Mouse (Mus musculus): ENCODE results near the gene Taar8c. TPM values are rescaled to one million over a fixed set of nuclear protein-coding genes. Genes with fewer than 3 reads are reported as not detected.
"Not testable (repeated sequence)": the region's sequence is repeated elsewhere in the genome, so short reads cannot be mapped to it uniquely, and the experiment has no call there.

Taar8c gene
- polyA plus RNA-seq, 1 experiment from 2014 or later = not detected

DNA sequence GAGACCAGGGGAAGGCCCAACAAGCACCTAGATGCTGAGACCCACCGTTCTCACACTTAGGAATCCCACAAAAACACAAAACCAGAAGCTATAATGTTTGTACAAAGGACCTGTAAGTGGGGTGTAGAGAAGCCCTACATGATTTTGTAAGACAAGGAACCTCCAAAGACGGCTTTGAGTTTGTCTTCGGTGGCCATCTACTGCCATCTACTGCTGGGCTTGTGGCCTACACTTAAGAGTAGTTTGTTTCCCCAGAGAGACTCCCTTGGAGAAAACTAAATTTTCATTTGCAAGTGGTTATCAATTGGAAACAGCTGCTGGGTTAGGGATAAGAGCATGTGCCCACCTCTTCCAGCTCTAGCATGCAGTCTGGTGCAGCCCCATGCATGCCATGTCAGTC, 21.5 kb downstream of the Taar8c start:
- H3K9ac ChIP-seq (ENCODE audit: low read depth, low read length) = 0 out of 2 replicates have a peak overlapping the region, but pooled peaks have one; percentile 7
- H3K27me3 ChIP-seq (replicated peaks; ENCODE audit: control insufficient read depth, insufficient read depth, low read length) = no peaks in the 10 kb centered on the region
- no peak overlapping the region for H3K27ac ChIP-seq (ENCODE audit: low read depth, low read length)
- no peak for ATAC-seq
- 44% methylated on average over 3 of the region's 3 CpGs for WGBS
- no peak overlapping the region for H3K4me3 ChIP-seq (ENCODE audit: low read depth, low read length)
- peak; percentile 78 for TF ChIP-seq CTCF (IDR thresholded peaks at IDR 0.05; ENCODE audit: low read depth)
- no peak overlapping the region for H3K4me2 ChIP-seq (replicated peaks; ENCODE audit: low read depth)
- H3K36me3 ChIP-seq (ENCODE audit: control insufficient read depth, insufficient read depth) = no peaks in the 10 kb centered on the region
- no peaks in the 10 kb centered on the region for H3K9me3 ChIP-seq (ENCODE audit: control insufficient read depth)
- no peaks in the 10 kb centered on the region for H3K4me1 ChIP-seq (replicated peaks; ENCODE audit: control insufficient read depth, insufficient read depth, low read length)

DNA sequence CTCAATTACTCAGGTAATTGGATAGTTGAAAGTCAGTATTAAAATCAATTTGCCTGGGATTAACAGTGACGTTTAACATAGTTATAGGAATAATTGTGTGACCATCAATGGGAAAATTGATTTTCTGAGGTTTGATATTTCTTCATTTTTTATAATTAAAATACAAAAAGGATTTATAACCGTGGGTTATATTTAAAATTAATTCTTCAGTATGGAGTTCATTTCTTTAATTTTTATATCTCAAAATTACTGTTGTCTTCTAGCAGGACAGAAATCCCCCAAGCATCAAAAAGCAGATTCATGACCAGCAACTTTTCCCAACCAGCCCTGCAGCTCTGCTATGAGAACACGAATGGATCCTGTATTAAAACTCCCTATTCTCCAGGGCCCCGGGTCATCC, 25.5 kb downstream of the Taar8c start, which contains the start of gene Taar8a:
Gene Taar8a, plus strand, starts transcription at position 301 of the 400 bp plus-strand sequence.
- H3K27ac ChIP-seq (ENCODE audit: low read depth, low read length); H3K4me3 ChIP-seq (ENCODE audit: low read depth, low read length); H3K36me3 ChIP-seq (ENCODE audit: control insufficient read depth, insufficient read depth); ATAC-seq; H3K4me1 ChIP-seq (replicated peaks; ENCODE audit: control insufficient read depth, insufficient read depth, low read length); H3K9ac ChIP-seq (ENCODE audit: low read depth, low read length); H3K4me2 ChIP-seq (replicated peaks; ENCODE audit: low read depth); H3K9me3 ChIP-seq (ENCODE audit: control insufficient read depth); H3K27me3 ChIP-seq (replicated peaks; ENCODE audit: control insufficient read depth, insufficient read depth, low read length): not testable (repeated sequence)
- WGBS = 88% methylated on average over 2 of the region's 4 CpGs

DNA sequence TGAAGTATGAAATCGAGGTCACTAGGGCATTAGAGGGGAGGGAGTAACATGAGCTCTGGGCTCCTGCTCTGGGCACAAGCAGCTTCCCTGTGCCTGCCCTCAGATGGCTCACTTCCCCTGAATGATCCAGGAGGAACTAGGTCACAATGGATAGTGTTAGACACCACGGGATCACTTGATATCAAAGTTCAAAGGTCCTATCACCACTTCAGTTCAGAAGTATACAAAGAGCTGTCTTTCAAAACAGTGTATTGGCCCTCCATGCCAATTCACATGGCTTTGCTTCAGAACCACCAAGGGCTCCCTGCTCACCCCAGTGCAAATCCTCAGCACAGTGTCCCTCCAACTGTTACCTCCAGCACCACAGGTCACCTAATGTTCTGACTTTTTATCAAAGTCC, 27.0 kb downstream of the Taar8c start:
- not testable (repeated sequence) for H3K27ac ChIP-seq (ENCODE audit: low read depth, low read length); H3K4me2 ChIP-seq (replicated peaks; ENCODE audit: low read depth); H3K4me3 ChIP-seq (ENCODE audit: low read depth, low read length); H3K27me3 ChIP-seq (replicated peaks; ENCODE audit: control insufficient read depth, insufficient read depth, low read length); H3K9me3 ChIP-seq (ENCODE audit: control insufficient read depth); H3K9ac ChIP-seq (ENCODE audit: low read depth, low read length); H3K4me1 ChIP-seq (replicated peaks; ENCODE audit: control insufficient read depth, insufficient read depth, low read length); H3K36me3 ChIP-seq (ENCODE audit: control insufficient read depth, insufficient read depth)
- 23% methylated on average over 2 of the region's 2 CpGs for WGBS
- peak; percentile 45 for ATAC-seq

DNA sequence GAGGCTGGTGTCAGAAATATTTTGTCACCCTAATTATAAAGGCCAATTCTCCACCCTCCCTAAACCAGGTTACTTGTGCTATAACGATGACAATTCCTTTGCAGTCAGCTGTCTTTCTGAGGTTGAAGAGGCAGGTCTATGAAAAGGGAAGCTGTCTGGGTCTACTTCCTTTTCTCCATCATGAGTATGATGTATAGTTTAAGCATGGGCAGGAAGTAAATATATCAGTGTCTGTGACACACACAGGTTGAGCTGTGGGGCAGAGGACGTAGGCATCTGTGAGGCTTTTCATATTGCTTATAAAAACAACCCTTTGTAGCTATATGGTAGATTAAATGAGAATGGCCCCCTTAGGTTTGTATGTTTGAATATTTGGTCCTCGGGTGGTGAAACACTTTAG, 42.7 kb downstream of the Taar8c start:
- 83% methylated on average over 3 of the region's 3 CpGs for WGBS
- Histone ChIP-seq H3K4me3 (ENCODE audit: low read depth, low read length) (no peak overlapping the region), H3K27me3 (replicated peaks; ENCODE audit: control insufficient read depth, insufficient read depth, low read length) (no peaks in the 10 kb centered on the region), H3K4me2 (replicated peaks; ENCODE audit: low read depth) (no peak overlapping the region), H3K27ac (ENCODE audit: low read depth, low read length) (no peak overlapping the region), H3K4me1 (replicated peaks; ENCODE audit: control insufficient read depth, insufficient read depth, low read length) (no peaks in the 10 kb centered on the region), H3K9me3 (ENCODE audit: control insufficient read depth) (no peaks in the 10 kb centered on the region), H3K36me3 (ENCODE audit: control insufficient read depth, insufficient read depth) (no peaks in the 10 kb centered on the region), H3K9ac (ENCODE audit: low read depth, low read length) (no peak overlapping the region)
- TF ChIP-seq CTCF (IDR thresholded peaks at IDR 0.05; ENCODE audit: low read depth) = no peak
- no peak for ATAC-seq

DNA sequence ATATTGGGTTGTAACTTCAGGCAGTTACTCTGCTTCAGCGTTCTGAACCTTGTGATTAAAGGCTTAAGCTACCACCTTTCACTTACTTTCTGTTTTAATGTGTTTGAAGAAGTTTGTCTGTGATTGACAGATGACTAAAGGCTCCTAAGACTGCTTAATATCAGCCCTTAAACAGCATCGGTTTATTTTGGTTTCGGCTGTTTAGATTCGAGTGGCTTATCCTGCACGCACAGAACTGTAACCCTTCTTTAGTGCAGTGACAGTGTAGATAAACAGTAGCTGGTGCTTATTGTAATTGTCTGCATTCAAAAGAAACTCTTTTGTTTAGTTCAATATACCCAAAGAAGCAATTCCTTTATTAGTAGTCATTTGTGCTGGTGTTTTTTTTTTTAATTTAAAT, 49.7 kb downstream of the Taar8c start:
- no peak for TF ChIP-seq CTCF (IDR thresholded peaks at IDR 0.05; ENCODE audit: low read depth)
- Histone ChIP-seq H3K9me3 (ENCODE audit: control insufficient read depth) (no peaks in the 10 kb centered on the region), H3K4me3 (ENCODE audit: low read depth, low read length) (no peak overlapping the region), H3K27ac (ENCODE audit: low read depth, low read length) (no peak overlapping the region), H3K36me3 (ENCODE audit: control insufficient read depth, insufficient read depth) (no peaks in the 10 kb centered on the region), H3K9ac (ENCODE audit: low read depth, low read length) (no peak overlapping the region), H3K4me2 (replicated peaks; ENCODE audit: low read depth) (no peak overlapping the region), H3K4me1 (replicated peaks; ENCODE audit: control insufficient read depth, insufficient read depth, low read length) (no peaks in the 10 kb centered on the region), H3K27me3 (replicated peaks; ENCODE audit: control insufficient read depth, insufficient read depth, low read length) (no peaks in the 10 kb centered on the region)
- no peak for ATAC-seq
- WGBS = 48% methylated on average over 5 of the region's 5 CpGs

Other genes starting within 250 kb of the Taar8c start
- gene Vnn1, start 207.2 kb downstream of the Taar8c start, polyA plus RNA-seq (2015; fragmentation: Nextera tagmentation; extraction: Ambion mirVana) = 7.4 and 8.2 TPM in 2 replicates
- gene Taar1, start 181.6 kb downstream of the Taar8c start, polyA plus RNA-seq (2015; fragmentation: Nextera tagmentation; extraction: Ambion mirVana) = not detected in 2 replicates
- not detected in 2 replicates for gene Taar2, start 163.3 kb downstream of the Taar8c start, polyA plus RNA-seq (2015; fragmentation: Nextera tagmentation; extraction: Ambion mirVana)
- not detected in 2 replicates for gene Taar3, start 152.4 kb downstream of the Taar8c start, polyA plus RNA-seq (2015; fragmentation: Nextera tagmentation; extraction: Ambion mirVana)
- not detected in 2 replicates for gene Taar4, start 141.4 kb downstream of the Taar8c start, polyA plus RNA-seq (2015; fragmentation: Nextera tagmentation; extraction: Ambion mirVana)
- gene Taar5, start 131.2 kb downstream of the Taar8c start, polyA plus RNA-seq (2015; fragmentation: Nextera tagmentation; extraction: Ambion mirVana) = not detected in 2 replicates
- not detected in 2 replicates for gene Taar6, start 116.3 kb downstream of the Taar8c start, polyA plus RNA-seq (2015; fragmentation: Nextera tagmentation; extraction: Ambion mirVana)
- gene Taar7a, start 108.4 kb downstream of the Taar8c start, polyA plus RNA-seq (2015; fragmentation: Nextera tagmentation; extraction: Ambion mirVana) = not detected in 2 replicates
- not detected in 2 replicates for gene Taar7b, start 102.0 kb downstream of the Taar8c start, polyA plus RNA-seq (2015; fragmentation: Nextera tagmentation; extraction: Ambion mirVana)
- not detected in 2 replicates for gene Taar7d, start 74.7 kb downstream of the Taar8c start, polyA plus RNA-seq (2015; fragmentation: Nextera tagmentation; extraction: Ambion mirVana)
- not detected in 2 replicates for gene Taar7e, start 64.3 kb downstream of the Taar8c start, polyA plus RNA-seq (2015; fragmentation: Nextera tagmentation; extraction: Ambion mirVana)
- not detected in 2 replicates for gene Taar7f, start 52.4 kb downstream of the Taar8c start, polyA plus RNA-seq (2015; fragmentation: Nextera tagmentation; extraction: Ambion mirVana)
- not detected in 2 replicates for gene Taar8a, start 25.4 kb downstream of the Taar8c start, polyA plus RNA-seq (2015; fragmentation: Nextera tagmentation; extraction: Ambion mirVana)
- not detected in 2 replicates for gene Taar8b, start 9.6 kb downstream of the Taar8c start, polyA plus RNA-seq (2015; fragmentation: Nextera tagmentation; extraction: Ambion mirVana)
- not detected in 2 replicates for gene Taar9, start 7.6 kb upstream of the Taar8c start, polyA plus RNA-seq (2015; fragmentation: Nextera tagmentation; extraction: Ambion mirVana)
- 171 and 189 TPM in 2 replicates for gene Stx7, start 47.4 kb upstream of the Taar8c start, polyA plus RNA-seq (2015; fragmentation: Nextera tagmentation; extraction: Ambion mirVana)
- gene Moxd1, start 121.6 kb upstream of the Taar8c start, polyA plus RNA-seq (2015; fragmentation: Nextera tagmentation; extraction: Ambion mirVana) = 5.9 and 7.9 TPM in 2 replicates